Mouse (Mus musculus): Measurements from ENCODE around the gene Bcl2a1d. TPM values are rescaled to one million over a fixed set of nuclear protein-coding genes. Genes with fewer than 3 reads are reported as not detected.
"Not testable (repeated sequence)": the region's sequence is repeated elsewhere in the genome, so short reads cannot be mapped to it uniquely, and the experiment has no call there.

The Bcl2a1d gene
- 1.7 and 11.7 TPM in 2 replicates for total RNA-seq (2015; ENCODE audit: low replicate concordance)
- 3.1 and 3.3 TPM in 2 replicates for total RNA-seq (2017; ENCODE audit: low replicate concordance)

GRCm38 (mm10) chr9:88731728-88732127 lies at the start of gene Bcl2a1d:
TSS of gene Bcl2a1d (minus strand) at chr9:88731914.
- ATAC-seq (replicated peaks; ENCODE audit: low FRiP score, poor library complexity, severe bottlenecking): not testable (repeated sequence)

- not testable (repeated sequence) for ATAC-seq (replicated peaks; ENCODE audit: low FRiP score, poor library complexity, severe bottlenecking)
These were observed 38.5 kb upstream of the Bcl2a1d start for GRCm38 (mm10) chr9:88770239-88770638.

- ATAC-seq (replicated peaks; ENCODE audit: low FRiP score, poor library complexity, severe bottlenecking): not testable (repeated sequence)
These were observed 37.8 kb upstream of the Bcl2a1d start for GRCm38 (mm10) chr9:88769470-88769869.

GRCm38 (mm10) chr9:88746687-88747086 lies 15.0 kb upstream of the Bcl2a1d start:
- not testable (repeated sequence) for ATAC-seq (replicated peaks; ENCODE audit: low FRiP score, poor library complexity, severe bottlenecking)

- not testable (repeated sequence) for ATAC-seq (replicated peaks; ENCODE audit: low FRiP score, poor library complexity, severe bottlenecking)
These were observed 14.3 kb upstream of the Bcl2a1d start for GRCm38 (mm10) chr9:88746046-88746445.

GRCm38 (mm10) chr9:88735289-88735688 lies 3.6 kb upstream of the Bcl2a1d start:
- not testable (repeated sequence) for ATAC-seq (replicated peaks; ENCODE audit: low FRiP score, poor library complexity, severe bottlenecking)

- ATAC-seq (replicated peaks; ENCODE audit: low FRiP score, poor library complexity, severe bottlenecking): not testable (repeated sequence)
These were observed 1.5 kb upstream of the Bcl2a1d start for GRCm38 (mm10) chr9:88733182-88733581.

GRCm38 (mm10) chr9:88732334-88732733 lies 620 bp upstream of the Bcl2a1d start:
- ATAC-seq (replicated peaks; ENCODE audit: low FRiP score, poor library complexity, severe bottlenecking): not testable (repeated sequence)

- ATAC-seq (replicated peaks; ENCODE audit: low FRiP score, poor library complexity, severe bottlenecking): not testable (repeated sequence)
These were observed 3.4 kb downstream of the Bcl2a1d start for GRCm38 (mm10) chr9:88728311-88728710.

GRCm38 (mm10) chr9:88721628-88722027 lies 10.1 kb downstream of the Bcl2a1d start:
- not testable (repeated sequence) for ATAC-seq (replicated peaks; ENCODE audit: low FRiP score, poor library complexity, severe bottlenecking)

- peak; percentile 31 for ATAC-seq (replicated peaks; ENCODE audit: low FRiP score, poor library complexity, severe bottlenecking)
These were observed 11.7 kb downstream of the Bcl2a1d start, which contains the start of gene Mthfsl for GRCm38 (mm10) chr9:88719989-88720537. TSS of gene Mthfsl (minus strand) at chr9:88720296.

- ATAC-seq (replicated peaks; ENCODE audit: low FRiP score, poor library complexity, severe bottlenecking): peak; percentile 95
These were observed 12.4 kb downstream of the Bcl2a1d start for GRCm38 (mm10) chr9:88719073-88719921.

GRCm38 (mm10) chr9:88718593-88718992 lies 13.1 kb downstream of the Bcl2a1d start:
- not testable (repeated sequence) for ATAC-seq (replicated peaks; ENCODE audit: low FRiP score, poor library complexity, severe bottlenecking)

- ATAC-seq (replicated peaks; ENCODE audit: low FRiP score, poor library complexity, severe bottlenecking): 0 out of 2 replicates have a peak, but pooled peaks have one; percentile 38
These were observed 13.6 kb downstream of the Bcl2a1d start for GRCm38 (mm10) chr9:88718140-88718539.

GRCm38 (mm10) chr9:88714515-88714914 lies 17.2 kb downstream of the Bcl2a1d start:
- not testable (repeated sequence) for ATAC-seq (replicated peaks; ENCODE audit: low FRiP score, poor library complexity, severe bottlenecking)

GRCm38 (mm10) chr9:88712164-88712749 lies 19.5 kb downstream of the Bcl2a1d start:
- not testable (repeated sequence) for ATAC-seq (replicated peaks; ENCODE audit: low FRiP score, poor library complexity, severe bottlenecking)

GRCm38 (mm10) chr9:88710910-88711438 lies 20.7 kb downstream of the Bcl2a1d start:
- not testable (repeated sequence) for ATAC-seq (replicated peaks; ENCODE audit: low FRiP score, poor library complexity, severe bottlenecking)

GRCm38 (mm10) chr9:88710439-88710838 lies 21.3 kb downstream of the Bcl2a1d start:
- not testable (repeated sequence) for ATAC-seq (replicated peaks; ENCODE audit: low FRiP score, poor library complexity, severe bottlenecking)

GRCm38 (mm10) chr9:88709794-88710193 lies 21.9 kb downstream of the Bcl2a1d start:
- ATAC-seq (replicated peaks; ENCODE audit: low FRiP score, poor library complexity, severe bottlenecking): not testable (repeated sequence)

GRCm38 (mm10) chr9:88709304-88709703 lies 22.4 kb downstream of the Bcl2a1d start:
- no peak for ATAC-seq (replicated peaks; ENCODE audit: low FRiP score, poor library complexity, severe bottlenecking)

All from erythroblast, adult 5-6 weeks (primary cell).